Mouse (Mus musculus): ENCODE data around the gene Gpr31b. TPM values are rescaled to one million over a fixed set of nuclear protein-coding genes. Genes with fewer than 3 reads are reported as not detected.
A peak's percentile ranks its signal among the peaks of the same experiment; 100 is the strongest.
"Not testable (repeated sequence)": the region's sequence is repeated elsewhere in the genome, so short reads cannot be mapped to it uniquely, and the experiment has no call there.

Gpr31b gene
- not detected in 2 replicates for polyA plus RNA-seq (2015; fragmentation: Nextera tagmentation; extraction: Ambion mirVana)

GRCm38 (mm10) chr17:13052124-13052813 is at the start of gene Gpr31b:
Gene Gpr31b, minus strand, starts transcription at chr17:13052296.
- not testable (repeated sequence) for H3K27me3 ChIP-seq (replicated peaks; ENCODE audit: insufficient read depth, low read length); H3K9ac ChIP-seq (replicated peaks; ENCODE audit: low read depth); DNase-seq (ENCODE audit: low spot score); H3K9me3 ChIP-seq (ENCODE audit: low read length); H3K27ac ChIP-seq (ENCODE audit: low read length); H3K4me3 ChIP-seq (ENCODE audit: low read depth, low read length); H3K4me2 ChIP-seq (replicated peaks; ENCODE audit: low read depth, low read length); H3K36me3 ChIP-seq (ENCODE audit: insufficient read depth, low read length); H3K4me1 ChIP-seq (ENCODE audit: insufficient read depth, low read depth, low read length)
- peak; percentile 57 for ATAC-seq
- no CpG with 5 or more reads among the region's 8 CpGs for WGBS

DNA sequence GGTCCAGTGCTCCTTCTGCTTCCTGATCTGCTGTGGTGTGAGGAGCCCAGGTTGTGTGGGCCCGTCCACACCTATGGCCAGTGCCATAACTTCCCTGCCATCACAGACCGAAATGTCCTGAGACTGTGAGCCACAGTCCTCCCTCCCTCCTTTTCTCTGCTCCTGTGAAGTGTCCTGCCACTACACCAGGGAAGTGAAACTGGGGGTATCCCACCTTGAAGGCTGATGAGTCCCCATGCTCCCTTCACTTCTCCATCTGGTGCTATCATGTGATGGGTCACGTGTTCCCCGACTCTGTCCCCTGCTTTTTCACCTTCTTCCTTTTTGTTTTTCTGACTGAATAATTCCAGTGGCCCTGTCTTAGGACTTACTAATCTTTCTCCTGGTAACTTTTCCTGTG is 40.9 kb upstream of the Gpr31b start:
- H3K27ac ChIP-seq (ENCODE audit: low read length); H3K4me2 ChIP-seq (replicated peaks; ENCODE audit: low read depth, low read length); DNase-seq (ENCODE audit: low spot score); H3K27me3 ChIP-seq (replicated peaks; ENCODE audit: insufficient read depth, low read length); H3K9ac ChIP-seq (replicated peaks; ENCODE audit: low read depth); ATAC-seq; H3K4me1 ChIP-seq (ENCODE audit: insufficient read depth, low read depth, low read length); H3K36me3 ChIP-seq (ENCODE audit: insufficient read depth, low read length); H3K9me3 ChIP-seq (ENCODE audit: low read length); H3K4me3 ChIP-seq (ENCODE audit: low read depth, low read length): not testable (repeated sequence)
- 67% methylated on average over 2 of the region's 4 CpGs for WGBS

- DNase-seq (ENCODE audit: low spot score); H3K9me3 ChIP-seq (ENCODE audit: low read length); H3K27ac ChIP-seq (ENCODE audit: low read length); H3K4me1 ChIP-seq (ENCODE audit: insufficient read depth, low read depth, low read length); H3K4me3 ChIP-seq (ENCODE audit: low read depth, low read length); H3K36me3 ChIP-seq (ENCODE audit: insufficient read depth, low read length); H3K4me2 ChIP-seq (replicated peaks; ENCODE audit: low read depth, low read length); H3K9ac ChIP-seq (replicated peaks; ENCODE audit: low read depth); H3K27me3 ChIP-seq (replicated peaks; ENCODE audit: insufficient read depth, low read length); ATAC-seq: not testable (repeated sequence)
- WGBS, result 71% methylated on average over 5 of the region's 8 CpGs
Observed at GRCm38 (mm10) chr17:13092100-13092764, 40.1 kb upstream of the Gpr31b start.

DNA sequence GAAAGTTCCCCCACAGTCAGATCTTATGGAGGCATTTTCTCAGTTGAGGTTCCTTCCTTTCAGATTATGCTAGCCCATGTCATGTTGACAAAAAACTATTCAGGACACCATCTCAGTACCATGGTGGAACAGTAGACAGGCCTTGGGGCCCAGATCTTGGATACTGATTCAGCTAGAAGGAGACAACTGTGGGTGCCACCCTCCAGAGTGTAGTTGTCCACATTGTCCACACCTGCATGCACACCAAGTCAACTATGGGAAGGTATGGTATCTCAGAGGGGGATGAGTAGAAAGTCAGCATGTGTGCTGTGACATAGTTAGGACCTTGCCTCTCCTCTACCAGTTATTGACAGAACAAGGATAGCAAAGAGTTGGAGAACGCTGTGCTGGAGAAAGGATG is 39.4 kb upstream of the Gpr31b start:
- H3K4me2 ChIP-seq (replicated peaks; ENCODE audit: low read depth, low read length); H3K27me3 ChIP-seq (replicated peaks; ENCODE audit: insufficient read depth, low read length); DNase-seq (ENCODE audit: low spot score); H3K36me3 ChIP-seq (ENCODE audit: insufficient read depth, low read length); H3K27ac ChIP-seq (ENCODE audit: low read length); H3K4me1 ChIP-seq (ENCODE audit: insufficient read depth, low read depth, low read length); H3K9me3 ChIP-seq (ENCODE audit: low read length); H3K4me3 ChIP-seq (ENCODE audit: low read depth, low read length); H3K9ac ChIP-seq (replicated peaks; ENCODE audit: low read depth); ATAC-seq: not testable (repeated sequence)
- 83% methylated on average over 1 of the region's 1 CpGs for WGBS

GRCm38 (mm10) chr17:13069227-13069626 is 17.1 kb upstream of the Gpr31b start:
- not testable (repeated sequence) for H3K36me3 ChIP-seq (ENCODE audit: insufficient read depth, low read length); ATAC-seq; H3K4me2 ChIP-seq (replicated peaks; ENCODE audit: low read depth, low read length); H3K9me3 ChIP-seq (ENCODE audit: low read length); H3K4me3 ChIP-seq (ENCODE audit: low read depth, low read length); H3K4me1 ChIP-seq (ENCODE audit: insufficient read depth, low read depth, low read length); H3K27ac ChIP-seq (ENCODE audit: low read length); H3K27me3 ChIP-seq (replicated peaks; ENCODE audit: insufficient read depth, low read length); H3K9ac ChIP-seq (replicated peaks; ENCODE audit: low read depth); DNase-seq (ENCODE audit: low spot score)
- 77% methylated on average over 4 of the region's 5 CpGs for WGBS

DNA sequence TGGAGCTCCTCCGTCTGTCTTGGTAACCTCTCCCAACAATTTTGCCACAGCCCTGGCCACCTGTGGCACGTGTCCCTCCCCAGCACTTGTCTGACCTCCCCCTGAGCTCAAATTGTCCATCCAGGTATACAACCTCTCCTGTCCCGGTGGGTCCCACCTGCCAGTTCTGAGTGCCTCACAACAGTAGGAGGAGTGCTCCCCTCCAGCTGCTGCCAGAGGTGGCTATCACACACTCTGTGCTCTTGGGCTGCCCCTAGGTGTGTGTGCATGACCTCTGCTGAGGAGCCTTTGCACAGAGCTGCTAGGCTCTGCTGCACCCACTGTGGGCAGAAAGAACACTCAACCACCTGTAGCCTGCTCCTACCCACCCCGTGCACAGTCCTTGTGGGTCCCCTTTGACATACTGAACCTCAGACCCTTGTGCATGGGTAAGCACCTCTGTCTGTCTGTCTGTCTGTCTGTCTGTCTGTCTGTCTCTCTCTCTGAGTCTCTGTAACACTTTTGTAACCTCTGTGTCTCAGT is 15.8 kb upstream of the Gpr31b start:
- WGBS, result 100% methylated on average over 1 of the region's 4 CpGs
- H3K27ac ChIP-seq (ENCODE audit: low read length), result not testable (repeated sequence)

DNA sequence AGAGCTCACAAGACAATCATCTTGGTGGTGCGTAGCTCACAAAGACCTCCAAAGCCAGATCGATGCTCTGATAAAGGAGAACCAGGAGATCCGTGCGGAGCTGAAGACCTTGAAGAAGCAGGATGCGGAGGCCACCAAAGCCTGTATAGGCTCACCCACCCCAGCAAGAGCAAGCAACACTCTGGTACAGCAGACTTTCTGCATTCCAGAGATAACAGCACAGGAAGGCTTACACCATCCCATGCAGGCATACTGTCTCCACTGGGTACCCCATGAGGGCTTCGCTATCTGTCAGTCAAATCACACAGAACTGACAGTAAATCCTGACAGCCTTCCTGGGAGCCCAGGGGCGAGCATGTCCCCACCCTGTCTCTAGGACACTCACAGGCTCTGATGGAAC is 10.8 kb upstream of the Gpr31b start:
- H3K27ac ChIP-seq (ENCODE audit: low read length); H3K9ac ChIP-seq (replicated peaks; ENCODE audit: low read depth); H3K4me1 ChIP-seq (ENCODE audit: insufficient read depth, low read depth, low read length); H3K27me3 ChIP-seq (replicated peaks; ENCODE audit: insufficient read depth, low read length); H3K4me2 ChIP-seq (replicated peaks; ENCODE audit: low read depth, low read length); DNase-seq (ENCODE audit: low spot score); ATAC-seq; H3K4me3 ChIP-seq (ENCODE audit: low read depth, low read length); H3K36me3 ChIP-seq (ENCODE audit: insufficient read depth, low read length); H3K9me3 ChIP-seq (ENCODE audit: low read length): not testable (repeated sequence)
- WGBS, result 85% methylated on average over 2 of the region's 7 CpGs

More for the DNA sequence above, 15.8 kb upstream of the Gpr31b start:
- not testable (repeated sequence) for H3K36me3 ChIP-seq (ENCODE audit: insufficient read depth, low read length); H3K9me3 ChIP-seq (ENCODE audit: low read length); H3K27me3 ChIP-seq (replicated peaks; ENCODE audit: insufficient read depth, low read length); H3K4me1 ChIP-seq (ENCODE audit: insufficient read depth, low read depth, low read length); H3K4me3 ChIP-seq (ENCODE audit: low read depth, low read length); H3K4me2 ChIP-seq (replicated peaks; ENCODE audit: low read depth, low read length); ATAC-seq; DNase-seq (ENCODE audit: low spot score); H3K9ac ChIP-seq (replicated peaks; ENCODE audit: low read depth)

GRCm38 (mm10) chr17:13060804-13061203 is 8.7 kb upstream of the Gpr31b start, which contains the start of gene Tcp10b:
Gene Tcp10b, plus strand, starts transcription at chr17:13061104.
- H3K27ac ChIP-seq (ENCODE audit: low read length); H3K9ac ChIP-seq (replicated peaks; ENCODE audit: low read depth); H3K36me3 ChIP-seq (ENCODE audit: insufficient read depth, low read length); H3K4me2 ChIP-seq (replicated peaks; ENCODE audit: low read depth, low read length); H3K9me3 ChIP-seq (ENCODE audit: low read length); ATAC-seq; H3K4me1 ChIP-seq (ENCODE audit: insufficient read depth, low read depth, low read length); H3K4me3 ChIP-seq (ENCODE audit: low read depth, low read length); DNase-seq (ENCODE audit: low spot score); H3K27me3 ChIP-seq (replicated peaks; ENCODE audit: insufficient read depth, low read length): not testable (repeated sequence)
- 84% methylated on average over 3 of the region's 4 CpGs for WGBS
